Mouse (Mus musculus): ENCODE measurements around the gene Sspo.
A peak's percentile ranks its signal among the peaks of the same experiment; 100 is the strongest.
"Not testable (repeated sequence)": the region's sequence is repeated elsewhere in the genome, so short reads cannot be mapped to it uniquely, and the experiment has no call there.

The Sspo gene

DNA sequence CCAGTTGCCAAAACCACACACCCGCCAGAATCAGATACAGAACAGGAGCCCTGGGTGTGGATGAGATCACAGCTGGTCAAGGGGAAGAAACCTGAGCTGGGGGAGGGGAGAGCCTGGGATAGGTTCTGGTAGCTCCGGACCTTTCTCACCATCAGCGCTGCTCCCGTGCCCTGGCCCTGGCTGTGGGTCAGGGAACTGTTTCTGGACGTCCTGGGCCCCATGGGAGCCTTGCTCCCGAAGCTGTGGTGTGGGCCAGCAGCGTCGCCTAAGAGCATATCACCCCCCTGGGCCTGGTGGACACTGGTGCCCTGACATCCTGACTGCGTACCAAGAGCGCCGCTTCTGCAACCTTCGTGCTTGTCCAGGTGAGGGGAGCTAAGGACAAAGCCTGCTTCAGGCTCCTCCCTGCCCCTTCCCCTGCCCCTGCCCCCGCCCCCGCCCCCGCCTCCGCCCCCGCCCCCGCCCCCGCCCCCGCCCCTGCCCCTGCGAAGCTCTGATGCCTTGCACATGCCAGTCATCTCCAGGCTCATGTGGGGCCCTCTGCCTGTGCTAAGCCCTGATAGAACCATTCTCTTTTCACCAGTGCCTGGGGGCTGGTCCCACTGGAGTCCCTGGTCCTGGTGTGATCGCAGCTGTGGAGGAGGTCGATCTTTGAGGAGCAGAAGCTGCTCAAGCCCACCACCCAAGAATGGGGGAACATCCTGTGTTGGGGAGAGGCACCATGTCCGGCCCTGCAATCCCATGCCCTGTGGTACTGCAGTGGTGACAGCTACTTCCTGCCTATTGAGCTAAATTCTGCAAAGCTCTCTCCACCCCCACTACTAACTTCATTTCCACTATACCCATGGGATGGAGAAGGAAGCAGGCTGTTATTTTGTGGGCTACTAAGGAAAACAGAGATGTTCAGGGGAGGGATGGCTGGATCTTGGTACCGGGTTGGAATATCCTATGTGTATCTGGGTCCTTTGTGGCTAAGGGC is 40.0 kb downstream of the Sspo start:
- no peak for DNase-seq (ENCODE audit: low spot score)

DNA sequence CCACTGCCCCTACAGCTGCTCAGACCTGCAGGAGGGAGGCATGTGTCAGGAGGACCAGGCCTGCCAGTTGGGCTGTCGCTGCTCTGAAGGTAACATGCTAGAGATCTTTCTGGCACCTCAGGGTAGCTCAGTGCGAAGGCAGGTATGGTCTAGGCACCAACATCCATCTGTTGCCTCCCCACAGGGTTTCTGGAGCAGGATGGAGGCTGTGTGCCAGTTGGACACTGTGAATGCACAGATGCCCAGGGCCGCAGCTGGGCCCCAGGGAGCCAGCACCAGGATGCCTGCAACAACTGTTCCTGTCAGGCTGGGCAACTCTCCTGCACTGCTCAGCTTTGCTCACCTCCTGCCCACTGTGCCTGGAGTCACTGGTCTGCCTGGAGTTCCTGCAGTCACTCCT is 41.7 kb downstream of the Sspo start:
- no peak for DNase-seq (ENCODE audit: low spot score)

DNA sequence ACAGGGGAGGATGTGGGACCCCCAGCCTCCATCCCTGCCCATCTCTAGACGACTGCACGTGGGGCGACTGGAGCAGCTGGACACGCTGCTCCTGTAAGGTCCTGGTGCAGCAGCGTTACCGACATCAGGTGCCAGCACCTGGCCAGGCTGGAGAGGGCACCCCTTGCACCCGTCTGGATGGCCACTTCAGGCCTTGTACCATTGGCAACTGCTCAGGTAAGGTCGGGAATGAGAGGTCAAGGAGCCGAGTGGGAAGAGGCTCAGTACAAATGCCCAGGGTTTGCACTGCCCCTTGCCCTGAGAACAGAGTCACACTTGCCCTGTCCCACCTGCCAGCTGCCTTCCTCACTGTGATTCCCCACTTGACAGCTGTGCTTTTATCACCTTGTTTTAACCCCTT is 43.3 kb downstream of the Sspo start:
- no peak for DNase-seq (ENCODE audit: low spot score)

GRCm38 (mm10) chr6:48493136-48493730 is 45.2 kb downstream of the Sspo start:
- DNase-seq (ENCODE audit: low spot score): no peak

GRCm38 (mm10) chr6:48497521-48497920 is 49.5 kb downstream of the Sspo start:
- DNase-seq (ENCODE audit: low spot score): no peak

DNA sequence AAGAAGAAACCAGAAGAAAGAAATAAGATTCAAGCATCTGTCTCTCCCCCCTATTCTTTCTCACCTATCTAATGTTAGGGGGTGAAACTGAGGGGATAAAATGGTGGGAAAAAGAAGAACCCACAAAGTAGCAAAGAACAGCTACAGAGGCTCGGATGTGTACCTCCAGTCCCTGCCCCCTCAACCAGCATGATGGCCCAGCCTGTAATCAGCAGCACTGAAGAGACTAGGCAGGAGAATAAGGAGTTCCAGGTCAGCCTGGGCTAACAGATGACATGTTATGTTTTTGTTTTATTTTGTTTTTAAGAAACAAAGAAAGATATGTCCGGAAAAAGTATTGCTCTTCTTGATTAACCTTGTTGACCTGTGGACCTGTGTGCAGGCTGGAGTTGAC is 55.8 kb downstream of the Sspo start:
- no peak for DNase-seq (ENCODE audit: low spot score)

DNA sequence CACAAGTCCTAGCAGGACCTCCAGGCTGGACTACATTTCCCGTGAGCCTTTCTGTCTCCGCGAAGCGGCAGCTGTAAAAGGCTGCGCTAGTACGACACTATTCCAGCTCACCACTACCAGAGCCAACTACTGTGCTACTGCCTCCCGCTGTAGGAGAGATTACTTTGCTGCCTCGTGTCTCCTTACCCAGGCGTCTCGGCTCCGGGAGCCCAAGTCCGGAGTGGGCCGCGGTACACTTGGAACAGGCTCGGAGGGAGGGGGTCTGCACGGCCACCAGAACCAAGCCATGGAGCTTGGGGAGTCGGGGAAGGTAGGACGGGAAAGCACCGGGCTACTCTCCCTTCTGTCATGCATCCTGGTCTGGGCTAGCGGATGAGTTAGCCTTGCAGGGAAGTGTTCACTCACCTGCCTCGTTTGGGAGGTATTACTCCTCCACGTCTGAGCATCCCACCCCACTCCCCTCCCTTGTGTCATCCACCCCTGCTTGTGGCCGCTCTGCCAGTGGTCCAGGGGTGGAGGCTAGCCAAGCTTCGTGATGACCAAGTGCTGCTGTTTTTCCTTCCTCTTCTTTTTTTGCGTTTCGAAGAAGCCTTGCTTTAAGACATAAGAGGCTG is 56.3 kb downstream of the Sspo start:
- DNase-seq (ENCODE audit: low spot score): peak; percentile 63

DNA sequence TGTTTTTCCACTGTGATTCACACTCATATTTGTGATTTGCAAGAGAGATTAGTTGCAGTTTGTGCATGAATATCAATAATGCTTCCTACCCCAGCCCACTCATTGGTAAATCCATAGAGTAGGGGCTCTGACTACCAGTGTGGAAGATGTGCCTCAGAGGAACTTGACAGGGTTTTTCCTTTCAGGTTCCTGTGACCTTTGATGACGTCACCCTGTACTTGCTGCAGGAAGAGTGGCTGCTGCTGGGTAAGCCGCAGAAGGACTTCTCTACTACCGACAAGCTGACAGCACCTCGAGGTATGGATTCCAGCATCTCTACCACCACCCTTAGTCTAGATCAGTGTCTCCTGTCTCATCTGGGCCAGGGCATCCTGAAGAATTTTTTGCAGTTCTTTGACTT is 60.1 kb downstream of the Sspo start:
- no peak for DNase-seq (ENCODE audit: low spot score)

DNA sequence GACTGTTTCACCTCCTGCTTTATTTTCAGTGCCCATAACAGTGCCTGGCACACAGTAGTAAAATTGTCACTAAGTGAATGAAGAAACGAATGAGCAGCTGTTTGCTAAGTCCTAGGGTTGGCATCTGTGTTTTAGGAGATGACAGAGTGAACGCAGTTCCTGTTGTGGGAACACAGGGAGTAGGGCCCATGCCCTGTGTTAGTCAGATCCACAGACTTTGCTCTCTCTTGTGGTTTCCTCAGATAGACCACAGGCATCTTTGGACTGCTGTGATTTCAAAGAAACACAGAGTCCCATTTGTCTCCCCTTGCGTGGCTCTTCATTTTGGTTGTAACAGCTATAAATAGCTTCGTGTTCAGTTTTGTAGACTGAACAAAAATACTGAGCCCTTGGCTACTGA is 62.4 kb downstream of the Sspo start:
- no peak for DNase-seq (ENCODE audit: low spot score)

DNA sequence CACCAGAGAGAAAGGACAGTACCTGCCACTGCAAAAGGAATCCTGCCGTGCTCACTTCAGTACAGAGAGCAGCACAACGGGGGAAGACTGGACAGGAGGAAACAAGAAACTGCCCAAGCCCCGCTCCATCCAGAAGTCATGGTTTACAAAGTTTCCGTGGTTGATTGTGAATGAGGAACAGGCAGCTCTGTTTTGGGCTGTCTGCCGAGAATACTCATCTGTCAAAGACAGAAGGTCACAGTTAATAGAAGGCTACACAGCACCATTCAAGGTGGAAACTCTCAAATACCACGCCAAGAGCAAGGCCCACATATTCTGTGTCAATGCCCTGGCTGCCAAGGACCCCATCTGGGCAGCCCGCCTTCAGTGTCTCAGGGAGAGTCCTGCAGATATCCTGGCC is 63.8 kb downstream of the Sspo start:
- DNase-seq (ENCODE audit: low spot score): no peak

- not testable (repeated sequence) for DNase-seq (ENCODE audit: low spot score)
Observed at GRCm38 (mm10) chr6:48524882-48525281, 76.9 kb downstream of the Sspo start.

- DNase-seq (ENCODE audit: low spot score): no peak
Observed at GRCm38 (mm10) chr6:48527901-48528300, 79.9 kb downstream of the Sspo start.

- no peak for DNase-seq (ENCODE audit: low spot score)
Observed at GRCm38 (mm10) chr6:48529261-48529660, 81.2 kb downstream of the Sspo start.

DNA sequence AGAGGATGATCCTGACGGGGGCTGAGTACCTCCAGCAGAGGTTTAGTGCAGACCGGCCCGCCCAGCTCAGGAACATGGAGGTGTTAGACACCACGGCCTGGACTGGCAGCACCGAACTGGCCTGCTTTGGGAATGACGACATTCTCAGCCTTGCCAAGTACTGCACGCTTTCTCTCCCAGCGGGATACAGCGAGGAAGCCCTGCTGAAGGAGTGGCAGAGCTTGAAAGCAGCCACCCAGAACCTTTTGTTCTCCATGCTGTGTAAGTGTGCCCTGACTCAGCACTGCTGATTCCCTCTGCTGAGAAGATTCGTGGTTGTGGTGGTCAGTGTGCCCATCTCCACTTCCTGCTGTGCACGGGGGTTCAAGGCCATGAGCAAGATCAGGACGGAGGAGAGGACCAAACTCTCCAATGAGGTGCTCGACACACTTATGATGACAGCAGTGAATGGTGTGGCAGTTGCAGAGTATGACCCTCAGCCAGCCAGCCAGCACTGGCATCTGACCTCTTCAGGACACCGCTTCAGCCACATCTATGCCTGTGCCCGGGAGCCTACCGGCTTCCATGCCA is 81.9 kb downstream of the Sspo start:
- DNase-seq (ENCODE audit: low spot score): no peak

DNA sequence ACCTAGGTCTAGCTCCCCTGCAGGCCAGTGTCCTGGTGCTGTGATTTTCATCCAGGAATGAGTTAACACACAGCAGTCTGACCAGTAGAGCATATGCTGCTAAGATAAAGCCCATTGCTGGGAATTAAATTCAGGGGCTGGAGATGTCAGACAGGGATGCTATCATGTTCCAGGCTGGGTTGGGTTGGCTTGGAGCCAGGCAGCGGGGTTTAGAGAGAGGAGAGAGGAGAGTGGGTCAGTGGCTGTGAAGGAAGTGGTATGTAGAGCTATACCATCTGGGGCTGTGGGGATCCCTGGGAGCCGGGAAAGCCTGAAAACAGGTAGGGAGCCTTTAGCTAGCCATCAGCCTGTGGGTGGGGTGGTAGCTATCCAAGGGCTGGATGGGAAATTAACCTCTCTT is 82.8 kb downstream of the Sspo start:
- no peak for DNase-seq (ENCODE audit: low spot score)

GRCm38 (mm10) chr6:48533475-48533874 is 85.4 kb downstream of the Sspo start:
- no peak for DNase-seq (ENCODE audit: low spot score)

- DNase-seq (ENCODE audit: low spot score): no peak
Observed at GRCm38 (mm10) chr6:48534913-48535312, 86.9 kb downstream of the Sspo start.

DNA sequence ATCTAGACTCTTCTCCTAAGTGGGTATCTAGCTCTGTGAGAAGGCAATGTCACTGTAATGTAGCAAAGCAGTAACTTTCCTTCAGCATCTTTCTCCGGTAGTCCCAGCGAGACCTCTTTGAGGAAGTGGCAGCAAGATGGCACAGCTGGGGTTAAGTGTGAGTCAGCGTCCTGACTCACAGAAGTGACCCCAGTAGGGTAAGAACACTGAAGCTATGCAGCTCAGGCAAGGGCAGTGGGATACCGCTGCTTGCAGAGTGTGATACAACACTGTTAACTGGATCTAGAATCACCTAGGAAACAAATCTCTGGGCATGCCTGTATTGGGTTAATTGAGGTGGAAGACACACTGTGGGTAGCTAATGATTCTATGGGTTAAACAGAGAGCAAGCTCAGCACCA is 88.1 kb downstream of the Sspo start:
- DNase-seq (ENCODE audit: low spot score): no peak

- peak; percentile 64 for DNase-seq (ENCODE audit: low spot score)
Observed at GRCm38 (mm10) chr6:48537105-48537954, 89.3 kb downstream of the Sspo start, which contains the start of gene Atp6v0e2. Gene Atp6v0e2, plus strand, starts transcription at chr6:48537615.

DNA sequence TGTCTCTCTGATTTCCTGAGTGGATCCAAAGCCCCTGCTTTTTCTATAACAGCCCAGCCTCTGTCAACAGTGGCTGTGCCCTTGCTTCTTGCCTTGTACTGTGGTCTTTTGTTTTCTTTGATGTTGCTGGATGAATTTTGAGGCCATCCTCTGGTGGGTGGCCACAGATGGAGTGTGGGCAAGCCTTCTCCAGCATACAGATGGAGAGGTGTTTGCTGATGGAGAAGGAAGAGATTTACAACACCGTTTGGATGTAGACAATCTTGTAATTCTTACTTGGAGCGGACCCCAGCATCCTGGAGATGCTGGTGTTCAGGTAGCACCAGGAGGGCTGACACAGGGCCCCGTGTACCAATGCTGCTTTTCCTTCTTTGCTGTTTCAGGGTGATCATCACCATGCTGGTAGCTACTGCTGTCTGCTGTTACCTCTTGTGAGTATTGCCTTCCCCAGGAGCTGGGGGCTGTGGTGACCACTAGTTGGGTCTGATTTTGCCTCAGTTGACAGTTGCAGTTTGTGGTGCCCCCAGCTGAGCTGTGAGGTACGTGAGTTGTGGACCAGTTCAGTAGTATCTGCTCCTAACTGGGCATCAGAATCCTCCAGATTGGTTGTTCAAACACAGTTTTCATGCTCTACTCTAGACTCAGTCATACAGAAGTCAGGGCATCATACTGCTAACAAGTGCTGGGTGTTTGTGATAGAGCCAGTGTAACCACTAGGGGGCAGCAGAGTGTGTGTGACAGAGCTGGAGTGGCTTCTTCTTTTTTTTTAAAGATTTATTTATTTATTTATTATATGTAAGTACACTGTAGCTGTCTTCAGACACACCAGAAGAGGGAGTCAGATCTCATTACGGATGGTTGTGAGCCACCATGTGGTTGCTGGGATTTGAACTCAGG is 91.1 kb downstream of the Sspo start:
- peak; percentile 74 for DNase-seq (ENCODE audit: low spot score)

DNA sequence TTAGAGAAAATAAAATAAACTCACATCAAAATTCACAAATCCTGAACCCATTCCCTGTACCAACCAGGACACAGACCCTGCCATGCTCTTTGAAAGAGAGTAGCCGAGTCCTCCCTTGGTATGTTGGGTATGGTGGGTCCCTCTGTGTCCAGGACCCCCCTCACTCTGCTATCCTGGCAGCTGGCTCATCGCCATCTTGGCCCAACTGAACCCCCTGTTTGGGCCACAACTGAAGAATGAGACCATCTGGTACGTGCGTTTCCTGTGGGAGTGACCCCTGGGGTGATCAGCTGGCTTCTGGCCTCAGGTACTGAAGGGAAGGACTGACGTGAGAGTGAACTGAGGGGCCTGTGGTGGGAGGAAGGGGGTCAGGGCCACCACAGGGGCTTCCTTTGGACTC is 91.8 kb downstream of the Sspo start:
- DNase-seq (ENCODE audit: low spot score): no peak
